Mouse (Mus musculus) E14TG2a.4 (cell line): ENCODE measurements around the gene Micu1.

ENCODE experiments used
- H3K27me3 ChIP-seq: 2 replicates; pipeline ENCODE4 v1.6.1; 2014; ENCODE audit warnings: low read length, control low read depth; ENCODE audit not compliant: insufficient read depth
- H3K36me3 ChIP-seq: 2 replicates; pipeline ENCODE4 v1.6.1; 2014; ENCODE audit warnings: low read length, control low read depth; ENCODE audit not compliant: insufficient read depth
- H3K4me1 ChIP-seq: replicated peaks from 2 replicates; pipeline ENCODE4 v1.6.1; 2014; ENCODE audit warnings: low read depth, low read length, control low read depth
- H3K4me3 ChIP-seq: replicated peaks from 2 replicates; pipeline ENCODE4 v1.5.1; 2014; ENCODE audit warnings: mild to moderate bottlenecking, low read length
- H3K9me3 ChIP-seq: 2 replicates; pipeline ENCODE4 v1.6.1; 2014; ENCODE audit warnings: low read length, control low read depth
- CTCF ChIP-seq: conservative IDR thresholded peaks from 2 replicates; pipeline ENCODE4 v1.5.1; 2014; ENCODE audit warnings: low read length
- NANOG ChIP-seq: IDR thresholded peaks from 2 replicates; pipeline ENCODE4 v1.6.1; 2014; ENCODE audit warnings: borderline replicate concordance, low read length, mixed read lengths
- POU5F1 ChIP-seq: IDR thresholded peaks from 2 replicates; pipeline ENCODE4 v1.6.1; 2014; ENCODE audit warnings: low read length, borderline replicate concordance

The Micu1 gene

DNA sequence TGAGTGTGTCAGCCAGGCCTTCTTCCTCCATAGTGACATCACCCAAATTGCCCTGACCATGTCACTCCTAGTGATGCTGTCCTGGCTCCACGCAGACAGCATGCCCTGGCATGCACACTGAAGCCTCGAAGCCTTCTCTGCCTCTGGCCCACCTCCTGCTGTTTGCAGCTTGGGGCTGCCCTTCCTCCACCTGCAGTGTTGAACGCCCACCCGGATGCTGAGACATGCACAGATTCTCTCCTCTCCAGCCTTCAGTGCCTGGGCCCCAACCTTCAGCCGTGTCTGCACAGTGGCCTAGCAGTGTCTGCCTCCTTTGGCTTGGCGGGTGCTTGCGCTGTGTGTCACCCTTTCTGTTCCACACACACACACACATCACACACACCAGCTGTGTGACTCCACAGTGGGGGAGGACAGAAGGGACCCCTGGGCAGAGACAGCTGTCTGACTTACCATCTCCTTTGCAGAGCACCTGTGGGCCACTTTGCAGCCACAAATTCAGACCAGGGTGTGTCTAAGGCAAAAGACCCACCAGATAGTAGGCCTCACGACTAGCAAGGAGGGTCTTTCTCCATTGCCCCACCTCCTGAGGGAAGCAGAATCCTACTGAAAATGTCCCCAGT lies 199.8 kb downstream of the Micu1 start:
- Histone ChIP-seq H3K4me1 (peaks cover 80% of the 10 kb centered on the region), H3K9me3 (no peaks in the 10 kb centered on the region), H3K4me3 (peak overlapping the region; percentile 43), H3K27me3 (peaks cover 5% of the 10 kb centered on the region; the same call in 1 of the 2 replicates), H3K36me3 (peaks cover 13% of the 10 kb centered on the region)
- TF ChIP-seq POU5F1, result no peak
- TF ChIP-seq NANOG, result no peak
- TF ChIP-seq CTCF, result no peak

GRCm38 (mm10) chr10:59902606-59902990 lies 200.3 kb downstream of the Micu1 start:
- TF ChIP-seq NANOG (no peak), CTCF (no peak), POU5F1 (no peak)
- H3K4me3 ChIP-seq, result peak overlapping the region; percentile 43
- H3K27me3 ChIP-seq, result peaks cover 5% of the 10 kb centered on the region; the same call in 1 of the 2 replicates
- H3K4me1 ChIP-seq, result peaks cover 80% of the 10 kb centered on the region
- H3K36me3 ChIP-seq, result peaks cover 8% of the 10 kb centered on the region
- no peaks in the 10 kb centered on the region for H3K9me3 ChIP-seq

GRCm38 (mm10) chr10:59903170-59903569 lies 200.9 kb downstream of the Micu1 start:
- no peaks in the 10 kb centered on the region for H3K9me3 ChIP-seq
- H3K4me3 ChIP-seq, result 0 out of 2 replicates have a peak overlapping the region, but pooled peaks have one; percentile 43
- H3K4me1 ChIP-seq, result peaks cover 80% of the 10 kb centered on the region
- TF ChIP-seq CTCF, result no peak
- TF ChIP-seq POU5F1, result no peak
- no peak for TF ChIP-seq NANOG
- H3K27me3 ChIP-seq, result peaks cover 5% of the 10 kb centered on the region; the same call in 1 of the 2 replicates
- H3K36me3 ChIP-seq, result peaks cover 4% of the 10 kb centered on the region

- no peaks in the 10 kb centered on the region for H3K36me3 ChIP-seq
- peaks cover 77% of the 10 kb centered on the region for H3K4me1 ChIP-seq
- no peaks in the 10 kb centered on the region for H3K9me3 ChIP-seq
- 0 out of 2 replicates have a peak overlapping the region, but pooled peaks have one; percentile 17 for H3K4me3 ChIP-seq
- H3K27me3 ChIP-seq, result peaks cover 25% of the 10 kb centered on the region
- TF ChIP-seq POU5F1 (no peak), NANOG (no peak), CTCF (no peak)
These were observed 204.9 kb downstream of the Micu1 start for GRCm38 (mm10) chr10:59907080-59907609.

DNA sequence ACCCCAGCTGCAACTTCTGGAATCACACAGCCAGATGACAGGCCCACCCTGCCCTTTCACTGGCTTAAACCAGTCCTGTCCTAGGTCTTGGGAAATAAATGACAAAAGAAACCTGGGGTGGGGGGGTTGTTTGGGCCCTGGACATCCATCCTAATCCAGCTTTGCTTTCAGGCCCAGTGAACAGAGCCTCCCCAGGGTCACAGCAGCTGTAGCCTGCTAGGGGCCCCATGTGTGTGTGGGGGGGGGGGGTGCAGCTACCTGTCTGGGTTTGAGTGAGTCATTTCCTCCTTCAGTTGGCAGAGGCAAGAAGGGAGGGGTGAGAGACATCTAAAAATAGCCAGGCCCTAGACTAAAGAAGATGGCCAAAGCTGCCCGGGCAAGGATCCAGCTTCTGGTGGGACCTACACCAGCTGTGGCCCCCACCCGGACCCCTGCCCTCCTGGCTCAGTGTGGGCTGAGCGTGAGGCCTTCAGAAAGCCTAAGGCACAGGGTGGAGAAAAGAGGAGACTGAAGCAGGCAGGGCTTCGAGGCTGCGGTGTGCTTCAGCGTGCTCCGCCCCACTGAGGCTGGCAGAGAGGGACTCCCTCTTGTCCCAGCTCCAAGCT lies 205.5 kb downstream of the Micu1 start:
- peaks cover 77% of the 10 kb centered on the region for H3K4me1 ChIP-seq
- H3K9me3 ChIP-seq, result no peaks in the 10 kb centered on the region
- H3K4me3 ChIP-seq, result 0 out of 2 replicates have a peak overlapping the region, but pooled peaks have one; percentile 39
- no peaks in the 10 kb centered on the region for H3K36me3 ChIP-seq
- TF ChIP-seq CTCF (no peak), POU5F1 (no peak), NANOG (no peak)
- peaks cover 31% of the 10 kb centered on the region for H3K27me3 ChIP-seq

GRCm38 (mm10) chr10:59908776-59909315 lies 206.6 kb downstream of the Micu1 start:
- Histone ChIP-seq H3K9me3 (no peaks in the 10 kb centered on the region), H3K4me3 (no peak overlapping the region), H3K4me1 (peaks cover 75% of the 10 kb centered on the region), H3K27me3 (peaks cover 30% of the 10 kb centered on the region), H3K36me3 (no peaks in the 10 kb centered on the region)
- no peak for TF ChIP-seq CTCF
- no peak for TF ChIP-seq NANOG

DNA sequence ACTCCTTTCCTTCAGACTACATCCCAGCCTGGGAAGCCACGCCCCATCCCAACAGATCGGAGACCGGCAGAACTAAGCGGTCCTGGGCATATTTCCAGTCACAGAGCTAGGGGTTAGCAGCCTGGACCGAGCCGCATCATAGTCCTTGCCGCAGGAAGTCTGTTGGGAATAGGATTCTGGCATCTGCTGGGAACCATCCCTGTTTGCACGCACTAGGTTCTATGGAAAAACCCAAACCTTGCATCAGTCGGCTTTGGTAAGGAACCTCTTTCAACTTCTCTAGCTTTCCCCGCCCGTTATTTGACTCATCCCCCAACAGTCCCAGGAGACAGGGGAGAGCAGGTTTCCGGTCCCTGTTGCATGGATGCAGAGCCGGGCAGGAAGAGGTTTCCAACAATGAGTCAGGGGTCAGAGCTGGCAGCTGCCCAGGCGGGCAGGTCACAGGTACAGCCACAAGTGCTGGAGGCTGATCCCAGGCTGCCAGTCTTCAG lies 207.1 kb downstream of the Micu1 start:
- Histone ChIP-seq H3K36me3 (no peaks in the 10 kb centered on the region), H3K9me3 (no peaks in the 10 kb centered on the region), H3K4me3 (peak overlapping the region; percentile 66), H3K4me1 (peaks cover 77% of the 10 kb centered on the region), H3K27me3 (peaks cover 29% of the 10 kb centered on the region)
- TF ChIP-seq POU5F1 (no peak), CTCF (no peak), NANOG (no peak)

GRCm38 (mm10) chr10:59911091-59911490 lies 208.8 kb downstream of the Micu1 start:
- H3K9me3 ChIP-seq, result no peaks in the 10 kb centered on the region
- TF ChIP-seq NANOG, result no peak
- TF ChIP-seq CTCF, result no peak
- no peak for TF ChIP-seq POU5F1
- H3K27me3 ChIP-seq, result peaks cover 29% of the 10 kb centered on the region
- H3K4me1 ChIP-seq, result peaks cover 88% of the 10 kb centered on the region
- peak overlapping the region; percentile 70 for H3K4me3 ChIP-seq
- no peaks in the 10 kb centered on the region for H3K36me3 ChIP-seq
